Mouse (Mus musculus): Measurements from ENCODE around the gene Ak4. TPM values are rescaled to one million over a fixed set of nuclear protein-coding genes. Genes with fewer than 3 reads are reported as not detected.

The Ak4 gene
- 0.20 TPM for polyA plus RNA-seq (2017; shearing (Covaris generic))

DNA sequence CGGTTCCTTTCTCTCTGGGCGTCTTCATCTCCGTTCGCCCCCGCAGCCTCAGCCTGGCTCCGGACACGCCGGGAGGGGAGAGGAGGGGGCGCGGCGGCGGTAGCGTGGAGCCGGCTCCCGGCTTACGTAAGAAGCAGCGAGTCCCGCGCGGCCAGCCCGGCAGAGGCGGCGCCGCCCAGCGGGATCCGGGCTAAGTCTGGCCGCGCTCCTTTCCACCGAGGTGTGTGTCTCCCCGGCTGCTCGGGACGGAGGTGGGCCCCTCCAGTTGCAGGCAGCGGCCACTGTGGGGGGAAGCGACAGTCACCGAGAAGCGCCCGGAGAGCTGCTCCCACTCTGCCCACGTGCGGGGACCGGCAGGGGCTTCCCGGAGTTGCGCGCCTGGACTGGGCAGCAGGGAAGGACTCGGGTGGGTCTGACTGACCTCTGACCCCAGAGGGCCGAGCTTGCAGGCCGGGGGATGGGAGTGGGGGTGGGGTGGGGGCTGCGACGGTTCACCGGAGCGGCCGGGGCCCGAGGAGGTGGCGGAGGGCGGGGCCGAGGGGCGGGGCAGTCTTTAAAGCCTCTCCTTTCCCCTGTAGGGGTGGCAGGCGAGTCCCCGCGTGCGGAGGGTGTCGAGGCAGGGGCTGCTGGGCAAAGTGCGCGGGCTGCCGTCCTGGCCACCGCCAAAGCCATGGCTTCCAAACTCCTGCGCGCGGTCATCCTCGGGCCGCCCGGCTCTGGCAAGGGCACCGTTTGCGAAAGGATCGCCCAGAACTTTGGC lies at the start of gene Ak4:
Ak4 (plus strand) TSS at position 127 of the 760 bp plus-strand sequence.

DNA sequence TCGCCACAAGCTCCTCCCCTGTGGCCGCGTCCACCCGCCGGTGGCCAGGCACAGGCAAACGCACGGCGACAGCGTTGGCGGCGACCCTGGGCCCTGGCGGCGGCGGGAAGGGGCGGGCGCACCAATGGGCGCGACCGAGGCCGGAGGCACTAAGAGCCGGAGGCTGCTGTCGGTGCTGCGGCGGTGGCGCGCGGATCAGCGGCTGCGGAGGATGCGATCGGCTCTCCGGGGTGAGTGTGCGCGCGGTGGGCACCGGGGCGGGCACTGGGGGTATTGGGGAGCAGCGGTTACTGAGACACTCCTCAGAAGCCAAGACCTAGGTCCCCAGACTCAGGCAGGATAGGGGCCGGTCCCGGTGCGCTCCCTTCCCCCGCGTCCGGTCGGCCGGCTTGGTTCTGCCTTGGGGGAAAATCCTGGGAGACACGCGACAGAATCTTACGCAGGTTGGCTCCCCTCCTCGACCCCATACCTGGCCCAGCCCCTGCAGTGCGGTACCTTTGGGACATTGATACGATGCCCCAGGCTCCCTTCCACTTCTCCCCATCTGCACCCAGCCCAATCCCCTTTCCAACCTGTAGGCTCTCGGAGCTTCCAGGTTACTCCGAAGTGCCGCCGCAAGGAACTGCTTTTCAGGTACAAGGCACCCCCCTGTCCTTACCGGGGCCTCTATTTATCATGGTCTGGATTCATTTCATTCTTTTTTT lies 77.6 kb downstream of the Ak4 start, which contains the start of gene Dnajc6:
Dnajc6 (plus strand) TSS at position 115 of the 704 bp plus-strand sequence.

Other genes with a start within 250 kb of the Ak4 start
- gene Jak1, start 154.0 kb upstream of the Ak4 start, polyA plus RNA-seq (2017; shearing (Covaris generic)) = 632 TPM
- gene Dnajc6, start 77.4 kb downstream of the Ak4 start, polyA plus RNA-seq (2017; shearing (Covaris generic)) = 0.83 TPM
- gene Leprot, start 228.4 kb downstream of the Ak4 start, polyA plus RNA-seq (2017; shearing (Covaris generic)) = 77.6 TPM

Measured in CD4-positive, CD25-positive, alpha-beta regulatory T cell (primary cell).